Mouse (Mus musculus) spleen, adult 2 months (tissue): ENCODE data around the gene Atp6v1e2. TPM values are rescaled to one million over a fixed set of nuclear protein-coding genes. Genes with fewer than 3 reads are reported as not detected.
A peak's percentile ranks its signal among the peaks of the same experiment; 100 is the strongest.

Source experiments
- DNase-seq, 2 experiments: peaks; one replicate each; pipeline versions ENCODE4 v3.0.0 to v3.0.0-alpha.2; 2012 to 2021; ENCODE audit warnings: low spot score in 2 of 2, low read depth in 1 of 2
- H3K27ac ChIP-seq: fragments of 200-500 bp; 2 replicates; pipeline ENCODE4 v1.5.1; 2012; ENCODE audit warnings: low read length, inconsistent platforms; ENCODE audit not compliant: insufficient read depth
- H3K27me3 ChIP-seq: fragments of 200-500 bp; 2 replicates; pipeline ENCODE4 v1.6.1; 2012; ENCODE audit warnings: mild to moderate bottlenecking, moderate library complexity, low read length, inconsistent platforms; ENCODE audit not compliant: control insufficient read depth, insufficient read depth
- H3K36me3 ChIP-seq: fragments of 200-500 bp; 2 replicates; pipeline ENCODE4 v1.6.1; 2012; ENCODE audit warnings: mild to moderate bottlenecking, low read length, inconsistent platforms; ENCODE audit not compliant: control insufficient read depth, insufficient read depth
- H3K4me1 ChIP-seq: fragments of 200-500 bp; 2 replicates; pipeline ENCODE4 v1.6.1; 2011; ENCODE audit warnings: inconsistent platforms; ENCODE audit not compliant: control insufficient read depth, insufficient read depth, insufficient read length
- H3K4me3 ChIP-seq: fragments of 200-500 bp; 2 replicates; pipeline ENCODE4 v1.5.1; 2011; ENCODE audit warnings: mild to moderate bottlenecking, inconsistent platforms; ENCODE audit not compliant: insufficient read depth, insufficient read length; ENCODE audit errors: extremely low read depth
- CTCF ChIP-seq: fragments of 200-500 bp; IDR thresholded peaks from 2 replicates; pipeline ENCODE4 v1.5.1; 2011; ENCODE audit warnings: mild to moderate bottlenecking, inconsistent platforms; ENCODE audit not compliant: insufficient read depth, insufficient read length, insufficient replicate concordance; ENCODE audit errors: extremely low read depth
- POLR2A ChIP-seq: fragments of 200-500 bp; IDR thresholded peaks from 2 replicates; pipeline ENCODE4 v1.6.1; 2011; ENCODE audit warnings: low read depth, low read length, inconsistent platforms
- WGBS: fragments of 180-500 bp; shearing (Covaris S2); methylation state at CpG from one replicate; pipeline ENCODE4 v1.1.7; 2018; 5-methylcytosine and 5-hydroxymethylcytosine counted together
- polyA plus RNA-seq: library from polyadenylated mRNA; depleted of rRNA; stranded (reverse); fragments of >200 nt; gene quantifications from 2 replicates; pipeline ENCODE4 v1.2.3, GENCODE M21; 2012

Atp6v1e2 gene
- polyA plus RNA-seq, 1 experiment = not detected

DNA sequence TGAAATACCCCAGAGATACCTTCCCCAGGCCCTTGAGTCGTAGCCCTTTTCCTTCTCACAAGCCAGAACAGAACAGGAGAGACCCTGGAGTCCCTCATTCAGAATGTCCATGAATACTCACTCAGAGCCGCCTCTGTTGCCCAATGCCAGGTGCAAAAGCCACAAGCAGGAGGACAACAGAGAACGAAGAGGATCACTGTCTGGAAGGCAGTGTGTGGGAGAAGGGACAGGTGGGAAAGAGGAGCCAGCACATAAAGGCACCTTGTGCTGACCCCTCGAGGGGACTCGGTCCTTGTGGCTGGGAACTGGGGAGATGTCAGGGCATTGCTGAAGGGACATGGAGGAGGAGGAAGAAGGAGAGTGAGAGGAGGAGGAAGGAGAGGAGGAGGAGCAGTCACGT is 5.6 kb downstream of the Atp6v1e2 start:
- 70% methylated on average over 6 of the region's 6 CpGs for WGBS
- H3K27ac ChIP-seq = no peak overlapping the region
- no peak for DNase-seq

DNA sequence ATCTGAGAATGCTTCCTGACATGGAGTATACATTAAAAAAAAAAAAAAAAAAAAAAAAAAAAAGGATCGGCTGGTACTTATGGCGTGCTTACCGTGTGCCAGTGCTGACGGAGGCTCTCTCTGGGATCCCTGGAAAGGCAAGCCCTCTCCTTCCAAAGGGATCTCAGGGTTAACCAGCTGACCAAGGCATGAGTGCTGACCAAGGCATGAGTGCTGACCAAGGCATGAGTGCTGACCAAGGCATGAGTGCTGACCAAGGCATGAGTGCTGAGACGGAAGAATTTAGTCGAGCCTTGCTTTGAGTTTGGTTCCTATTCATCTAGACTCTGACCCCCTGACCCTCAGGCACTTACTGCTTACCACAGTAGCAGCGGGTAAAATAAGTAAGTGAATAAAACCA is 9.0 kb downstream of the Atp6v1e2 start:
- no peak overlapping the region for H3K27ac ChIP-seq
- no peak overlapping the region for H3K4me3 ChIP-seq
- no peaks in the 10 kb centered on the region for H3K4me1 ChIP-seq
- DNase-seq = no peak
- H3K27me3 ChIP-seq = no peaks in the 10 kb centered on the region
- TF ChIP-seq POLR2A (no peak), CTCF (no peak)
- 83% methylated on average over 7 of the region's 7 CpGs for WGBS
- no peaks in the 10 kb centered on the region for H3K36me3 ChIP-seq

More for the DNA sequence above, 5.6 kb downstream of the Atp6v1e2 start:
- no peak for TF ChIP-seq POLR2A
- TF ChIP-seq CTCF = no peak
- H3K36me3 ChIP-seq = no peaks in the 10 kb centered on the region
- no peaks in the 10 kb centered on the region for H3K27me3 ChIP-seq
- H3K4me1 ChIP-seq = no peaks in the 10 kb centered on the region
- H3K4me3 ChIP-seq = no peak overlapping the region

DNA sequence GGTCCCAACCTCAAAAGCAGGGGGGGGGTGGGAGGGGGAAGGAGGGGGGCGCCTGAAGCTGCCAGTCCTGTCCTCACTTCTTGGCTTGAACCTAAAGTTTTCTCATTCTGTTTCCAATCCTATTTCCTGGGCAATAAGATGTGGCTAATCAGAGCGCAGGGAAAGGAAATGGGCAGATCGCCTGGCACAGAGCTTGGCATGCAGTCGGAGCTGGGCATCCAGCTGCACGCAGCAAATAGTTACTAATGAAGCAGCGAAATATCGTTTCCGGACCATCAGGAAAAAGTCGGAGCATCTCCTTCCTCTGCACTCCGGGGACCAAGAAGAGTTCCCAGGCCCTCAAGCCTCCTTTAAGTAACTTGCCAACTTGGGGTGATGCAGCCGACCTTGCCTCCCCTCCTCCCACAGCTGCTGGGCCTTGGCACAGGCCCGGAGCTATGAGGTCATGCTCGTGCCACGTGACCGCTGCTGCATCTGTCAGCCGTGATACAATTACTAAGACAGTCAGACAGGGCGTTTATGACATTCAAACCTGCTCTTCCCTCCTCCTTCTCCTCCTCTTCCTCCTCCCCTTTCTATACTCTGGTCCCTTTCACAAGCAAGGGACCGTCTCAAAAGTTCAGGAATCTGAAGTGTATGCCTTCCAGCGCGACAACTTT is 10.1 kb downstream of the Atp6v1e2 start:
- no peaks in the 10 kb centered on the region for H3K27me3 ChIP-seq
- DNase-seq = peak; percentile 14 to 46
- TF ChIP-seq CTCF = no peak
- no peak for TF ChIP-seq POLR2A
- H3K4me1 ChIP-seq = no peaks in the 10 kb centered on the region
- 9% methylated on average over 20 of the region's 20 CpGs for WGBS
- no peak overlapping the region for H3K27ac ChIP-seq
- no peak overlapping the region; the same call in 1 of the 2 replicates for H3K4me3 ChIP-seq
- no peaks in the 10 kb centered on the region for H3K36me3 ChIP-seq

DNA sequence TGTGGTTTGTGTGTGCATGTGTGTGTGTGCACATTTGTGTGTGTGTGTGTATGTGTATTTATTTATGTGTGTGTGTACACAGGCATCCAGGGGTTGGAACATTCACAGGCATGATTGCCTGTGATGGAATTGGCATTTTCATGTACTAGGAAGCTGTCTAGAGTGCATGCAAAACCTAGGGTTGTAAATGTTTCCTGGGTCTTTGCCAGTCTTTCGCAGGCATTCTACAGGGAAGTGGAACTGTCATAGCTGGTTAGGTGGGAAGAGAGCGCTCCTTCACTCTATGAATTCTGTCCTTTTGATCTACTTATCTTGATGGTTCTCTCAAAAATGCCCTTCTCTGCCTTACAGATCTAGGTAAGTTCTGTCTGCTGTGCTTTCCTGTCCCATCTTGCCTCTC is 10.6 kb downstream of the Atp6v1e2 start:
- no peak for DNase-seq
- Histone ChIP-seq H3K4me1 (no peaks in the 10 kb centered on the region), H3K4me3 (no peak overlapping the region), H3K27ac (no peak overlapping the region), H3K36me3 (no peaks in the 10 kb centered on the region), H3K27me3 (no peaks in the 10 kb centered on the region)
- 76% methylated on average over 2 of the region's 2 CpGs for WGBS
- no peak for TF ChIP-seq POLR2A
- TF ChIP-seq CTCF = no peak

DNA sequence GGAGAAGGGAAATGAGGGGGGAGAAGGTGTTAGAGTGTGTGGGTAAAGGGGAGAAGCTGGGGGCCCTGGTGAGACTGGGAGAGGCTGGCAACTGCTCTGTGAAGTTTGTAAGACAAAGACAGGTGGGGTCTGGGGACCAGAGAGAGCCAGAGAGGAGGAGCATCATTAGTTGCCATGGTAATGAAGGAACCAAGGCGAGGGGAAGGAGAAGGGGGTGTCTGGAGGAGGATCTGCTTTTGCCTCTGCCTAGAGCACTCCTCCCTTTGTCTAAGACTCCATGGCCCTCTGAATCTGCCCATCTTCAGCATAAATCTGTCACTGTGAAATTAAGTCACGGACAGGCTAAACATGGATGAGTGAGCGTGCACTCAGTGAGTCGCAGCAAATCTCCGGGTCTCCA is 14.8 kb downstream of the Atp6v1e2 start:
- Histone ChIP-seq H3K4me1 (no peaks in the 10 kb centered on the region), H3K27ac (no peak overlapping the region), H3K27me3 (no peaks in the 10 kb centered on the region), H3K36me3 (no peaks in the 10 kb centered on the region), H3K4me3 (no peak overlapping the region)
- DNase-seq = no peak
- WGBS = 58% methylated on average over 5 of the region's 5 CpGs
- no peak for TF ChIP-seq CTCF
- TF ChIP-seq POLR2A = no peak

DNA sequence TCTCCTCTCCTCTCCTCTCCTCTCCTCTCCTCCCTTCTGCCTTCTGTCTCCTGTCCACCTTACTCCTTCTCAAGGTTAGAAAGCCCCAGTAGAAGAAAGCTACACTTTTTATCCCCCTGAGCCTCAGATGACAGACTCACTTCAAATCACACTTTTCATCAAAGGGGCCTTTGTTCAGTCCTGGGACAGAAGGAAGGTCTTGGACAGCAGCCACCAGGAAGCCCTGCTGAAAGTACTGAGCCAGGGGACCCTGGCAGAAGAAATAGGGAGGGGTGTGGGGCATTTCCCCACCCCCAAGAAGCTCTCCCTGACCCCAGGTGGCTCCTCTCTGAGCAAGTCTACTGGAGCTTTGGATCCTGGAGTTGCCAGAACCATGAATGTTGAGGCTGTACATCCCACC is 17.7 kb downstream of the Atp6v1e2 start:
- Histone ChIP-seq H3K27ac (no peak overlapping the region), H3K36me3 (no peaks in the 10 kb centered on the region), H3K27me3 (no peaks in the 10 kb centered on the region), H3K4me1 (no peaks in the 10 kb centered on the region), H3K4me3 (no peak overlapping the region)
- no peak for DNase-seq
- TF ChIP-seq CTCF (no peak), POLR2A (no peak)

DNA sequence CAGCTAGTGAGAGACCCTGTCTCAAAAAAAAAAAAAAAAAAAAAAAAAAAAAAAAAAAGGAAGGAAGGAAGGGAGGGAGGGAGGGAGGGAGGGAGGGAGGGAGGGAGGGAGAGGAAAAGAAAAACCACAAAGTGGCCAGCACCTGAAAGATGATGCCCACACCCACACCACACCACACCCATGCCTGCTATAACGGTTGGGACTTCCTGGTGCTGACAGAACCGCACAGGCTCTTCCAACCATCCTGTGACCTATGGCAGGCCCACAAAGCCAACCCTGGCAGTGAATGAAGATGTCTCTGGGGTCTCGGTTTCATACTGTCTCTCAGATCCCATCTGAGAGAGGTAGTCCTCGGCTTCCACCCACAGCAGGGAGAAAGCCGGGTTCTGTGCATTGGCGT is 18.3 kb downstream of the Atp6v1e2 start:
- TF ChIP-seq POLR2A (no peak), CTCF (no peak)
- DNase-seq = no peak
- Histone ChIP-seq H3K36me3 (no peaks in the 10 kb centered on the region), H3K4me3 (no peak overlapping the region), H3K27me3 (no peaks in the 10 kb centered on the region), H3K27ac (no peak overlapping the region), H3K4me1 (no peaks in the 10 kb centered on the region)
- WGBS = 44% methylated on average over 6 of the region's 6 CpGs
